Mouse (Mus musculus) testis, adult 2 months (tissue): ENCODE measurements around the gene Mcfd2. TPM values are rescaled to one million over a fixed set of nuclear protein-coding genes. Genes with fewer than 3 reads are reported as not detected.

ENCODE experiments used
- H3K27ac ChIP-seq: fragments of 200-500 bp; 2 replicates; pipeline ENCODE4 v1.5.1; 2012; ENCODE audit warnings: low read depth, low read length; ENCODE audit not compliant: control insufficient read depth, insufficient read depth
- H3K27me3 ChIP-seq: fragments of 200-500 bp; 2 replicates; pipeline ENCODE4 v1.6.1; 2012; ENCODE audit warnings: mild to moderate bottlenecking, low read length, moderate library complexity; ENCODE audit not compliant: control insufficient read depth, insufficient read depth
- H3K36me3 ChIP-seq: fragments of 200-500 bp; 2 replicates; pipeline ENCODE4 v1.6.1; 2012; ENCODE audit warnings: mild to moderate bottlenecking, low read length; ENCODE audit not compliant: control insufficient read depth, insufficient read depth
- H3K4me1 ChIP-seq: fragments of 200-500 bp; 2 replicates; pipeline ENCODE4 v1.6.1; 2012; ENCODE audit warnings: low read length; ENCODE audit not compliant: control insufficient read depth, insufficient read depth
- H3K4me3 ChIP-seq: fragments of 200-500 bp; 2 replicates; pipeline ENCODE4 v1.5.1; 2012; ENCODE audit warnings: low read depth, mild to moderate bottlenecking, low read length, moderate library complexity, mixed read lengths; ENCODE audit not compliant: control insufficient read depth
- CTCF ChIP-seq: fragments of 200-500 bp; IDR thresholded peaks from 2 replicates; pipeline ENCODE4 v1.5.1; 2012; ENCODE audit warnings: low read depth, mild to moderate bottlenecking, inconsistent platforms, low read length, moderate library complexity; ENCODE audit not compliant: control insufficient read depth, insufficient read depth, insufficient replicate concordance
- POLR2A ChIP-seq: fragments of 200-500 bp; IDR thresholded peaks from 2 replicates; pipeline ENCODE4 v1.6.1; 2012; ENCODE audit warnings: low read depth, mild to moderate bottlenecking, inconsistent platforms, low read length, moderate library complexity; ENCODE audit not compliant: control insufficient read depth
- polyA plus RNA-seq: library from polyadenylated mRNA; depleted of rRNA; stranded (reverse); fragments of >200 nt; gene quantifications from 2 replicates; pipeline ENCODE4 v1.2.3, GENCODE M21; 2012

The Mcfd2 gene
- polyA plus RNA-seq, 1 experiment = 40.4 TPM

DNA sequence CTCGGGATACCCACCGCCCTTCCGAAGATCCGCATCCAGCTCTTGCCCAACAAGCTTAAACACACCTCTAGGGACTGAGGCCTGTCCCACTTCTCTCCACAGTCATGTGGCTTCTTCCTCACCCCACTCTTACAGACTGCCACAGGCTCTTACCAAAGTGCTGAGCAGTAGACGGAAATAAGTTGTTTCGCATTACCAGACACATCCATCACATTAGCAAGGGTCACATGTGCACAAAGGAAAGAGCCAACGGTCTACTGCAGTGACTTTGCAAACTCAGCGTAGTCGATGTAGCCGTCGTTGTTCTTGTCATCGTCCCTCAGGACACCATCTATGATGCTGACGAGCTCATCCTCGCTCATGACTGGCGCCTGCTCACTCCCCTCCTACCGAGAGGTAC is 10.1 kb downstream of the Mcfd2 start:
- H3K27me3 ChIP-seq = no peaks in the 10 kb centered on the region
- peaks cover 1% of the 10 kb centered on the region for H3K36me3 ChIP-seq
- H3K27ac ChIP-seq = no peak overlapping the region
- H3K4me1 ChIP-seq = no peaks in the 10 kb centered on the region; the same call in 1 of the 2 replicates
- H3K4me3 ChIP-seq = no peak overlapping the region
- TF ChIP-seq CTCF (no peak), POLR2A (no peak)

DNA sequence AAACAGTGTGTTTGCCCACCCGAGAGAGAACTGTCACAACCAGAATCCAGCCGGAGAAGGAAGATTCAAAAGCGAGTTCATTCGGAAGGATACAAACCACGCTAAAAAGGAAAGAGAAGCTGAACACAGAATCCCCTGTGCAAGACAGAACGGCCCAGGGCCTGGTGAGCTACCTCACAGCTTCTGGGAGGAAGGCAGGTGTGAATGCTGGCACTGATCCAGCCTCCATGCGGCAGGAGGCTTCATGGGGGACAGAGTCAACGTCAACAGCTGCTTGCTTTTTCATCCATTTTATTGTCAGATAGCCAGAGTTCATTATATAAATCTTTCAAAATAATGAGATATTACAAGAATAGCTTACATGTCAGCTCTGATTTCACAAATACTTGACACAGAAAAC is 11.4 kb downstream of the Mcfd2 start:
- TF ChIP-seq POLR2A = no peak
- TF ChIP-seq CTCF = no peak
- Histone ChIP-seq H3K4me1 (no peaks in the 10 kb centered on the region; the same call in 1 of the 2 replicates), H3K27ac (no peak overlapping the region), H3K36me3 (peaks cover 1% of the 10 kb centered on the region), H3K4me3 (no peak overlapping the region), H3K27me3 (no peaks in the 10 kb centered on the region)

DNA sequence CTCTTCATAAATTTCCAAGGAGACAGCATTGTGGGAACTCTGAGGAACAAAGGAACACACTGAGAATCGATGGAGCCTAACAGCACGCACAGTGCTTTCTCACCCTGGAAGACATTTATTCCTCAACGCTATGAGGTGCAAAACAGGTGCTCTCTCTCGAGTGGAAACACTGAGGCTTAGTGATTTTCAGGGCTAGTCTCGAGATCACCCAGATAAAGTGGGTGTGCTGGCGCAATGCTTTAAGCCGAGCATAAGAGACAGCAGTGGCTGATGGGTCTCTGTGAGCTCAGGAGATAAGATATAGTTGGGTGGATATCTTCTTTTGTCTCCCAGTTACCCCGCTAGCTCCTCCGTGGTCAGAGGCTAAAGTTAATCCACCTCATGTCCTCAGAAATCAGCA is 19.6 kb downstream of the Mcfd2 start:
- no peak for TF ChIP-seq CTCF
- no peak for TF ChIP-seq POLR2A
- Histone ChIP-seq H3K27me3 (no peaks in the 10 kb centered on the region), H3K36me3 (no peaks in the 10 kb centered on the region), H3K4me3 (no peak overlapping the region), H3K27ac (no peak overlapping the region), H3K4me1 (no peaks in the 10 kb centered on the region)

DNA sequence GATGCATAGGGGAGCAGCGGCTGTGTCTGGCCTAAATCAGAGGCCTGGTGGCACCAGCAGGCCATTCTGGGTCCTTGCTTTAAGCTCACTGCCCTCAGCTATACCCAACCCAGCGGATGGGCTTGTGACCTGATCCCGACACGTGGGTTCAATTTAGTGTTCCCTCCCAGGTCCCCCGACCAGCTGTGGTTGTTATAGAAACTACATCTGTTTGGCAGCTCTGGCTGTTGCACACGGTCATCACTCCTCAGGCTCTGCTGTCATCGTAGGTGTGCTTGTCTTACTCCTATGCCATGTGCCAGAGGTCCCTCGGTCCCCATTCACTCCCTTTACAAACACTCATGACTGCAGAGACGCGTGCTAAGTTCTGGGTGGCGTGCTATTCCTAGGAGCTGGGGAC is 27.9 kb downstream of the Mcfd2 start:
- Histone ChIP-seq H3K36me3 (no peaks in the 10 kb centered on the region), H3K27me3 (no peaks in the 10 kb centered on the region), H3K4me3 (no peak overlapping the region), H3K27ac (no peak overlapping the region), H3K4me1 (no peaks in the 10 kb centered on the region)
- no peak for TF ChIP-seq CTCF
- no peak for TF ChIP-seq POLR2A

DNA sequence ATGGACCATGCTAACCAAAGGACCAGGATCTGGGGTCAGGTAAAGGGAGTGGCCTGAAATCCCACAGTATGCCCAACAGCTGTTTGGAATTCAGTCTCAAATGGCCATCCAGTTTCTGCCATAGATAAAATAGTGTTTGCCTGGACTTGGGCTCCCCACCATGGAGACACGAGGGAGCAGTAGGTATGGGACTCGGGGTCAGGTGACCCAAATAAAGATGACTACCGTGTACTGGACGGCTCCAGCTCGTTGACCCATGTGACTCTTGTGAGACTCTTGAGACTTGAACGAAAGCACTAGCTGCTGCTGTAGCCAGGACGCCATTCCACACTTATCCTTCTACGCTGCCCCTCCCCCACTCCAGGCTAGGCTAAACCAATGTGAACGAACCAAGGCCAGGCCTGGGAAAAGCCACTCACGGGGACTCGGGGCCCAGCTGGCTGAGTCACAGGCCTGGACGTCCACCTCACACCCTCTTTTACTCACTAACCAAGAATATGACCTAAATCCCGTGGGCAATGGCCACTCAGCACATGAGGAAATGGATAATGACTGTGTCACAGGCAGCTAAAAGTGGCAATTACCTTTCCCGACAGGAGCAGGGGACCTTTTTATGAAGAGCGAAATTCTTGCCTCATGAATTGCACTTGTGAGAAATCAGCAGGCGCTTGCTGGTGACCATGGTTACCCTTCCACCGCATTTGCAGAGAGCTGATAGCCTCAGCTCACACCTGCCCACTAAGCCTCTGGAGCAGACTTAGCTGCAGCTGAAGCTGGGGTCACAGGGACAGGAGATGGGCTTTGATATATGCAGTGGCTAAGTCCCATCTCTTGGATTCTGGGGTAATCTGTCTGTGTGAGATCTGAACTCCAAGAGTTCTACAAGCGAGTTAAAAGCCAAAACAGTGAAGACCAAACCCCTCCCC is 28.7 kb downstream of the Mcfd2 start:
- TF ChIP-seq POLR2A (no peak), CTCF (no peak)
- Histone ChIP-seq H3K4me1 (no peaks in the 10 kb centered on the region), H3K36me3 (no peaks in the 10 kb centered on the region), H3K27ac (no peak overlapping the region), H3K4me3 (no peak overlapping the region), H3K27me3 (no peaks in the 10 kb centered on the region)

DNA sequence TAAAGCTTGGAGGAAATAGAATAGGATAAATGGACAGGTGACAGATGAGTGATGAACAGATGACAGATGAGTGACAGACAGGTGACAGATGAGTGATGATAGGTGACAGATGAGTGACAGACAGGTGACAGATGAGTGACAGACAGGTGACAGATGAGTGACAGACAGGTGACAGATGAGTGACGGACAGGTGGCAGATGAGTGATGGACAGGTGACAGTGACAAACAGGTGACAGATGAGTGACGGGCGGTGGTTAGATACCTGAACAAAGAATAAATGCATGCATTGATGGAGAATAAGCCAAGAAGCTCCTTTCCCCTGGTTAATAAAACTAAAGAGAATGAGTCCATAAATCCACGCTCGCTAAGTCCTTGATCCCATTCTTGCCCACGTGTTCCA is 30.7 kb downstream of the Mcfd2 start:
- Histone ChIP-seq H3K27me3 (no peaks in the 10 kb centered on the region), H3K36me3 (no peaks in the 10 kb centered on the region), H3K4me1 (no peaks in the 10 kb centered on the region), H3K4me3 (no peak overlapping the region), H3K27ac (no peak overlapping the region)
- TF ChIP-seq POLR2A = no peak
- TF ChIP-seq CTCF = no peak

DNA sequence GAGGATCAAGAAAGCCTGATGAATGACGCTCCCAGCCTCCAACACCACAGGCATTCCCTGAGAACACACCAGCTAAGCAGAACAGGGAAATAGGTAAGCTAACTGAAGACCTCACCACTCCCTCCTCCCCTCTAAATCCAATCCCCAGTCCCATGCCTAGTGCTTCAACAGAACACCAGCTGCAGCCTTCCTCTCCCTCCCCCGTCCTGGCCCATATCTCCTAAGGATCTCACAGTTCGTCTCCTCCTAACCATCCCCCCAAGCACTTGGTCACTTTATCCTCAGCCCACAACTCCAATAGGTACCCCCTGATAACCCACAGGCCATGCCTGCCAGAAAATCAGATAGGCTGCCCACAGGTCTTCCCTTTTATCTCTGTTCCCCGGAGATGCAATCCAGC is 37.9 kb downstream of the Mcfd2 start:
- Histone ChIP-seq H3K27me3 (no peaks in the 10 kb centered on the region), H3K4me3 (no peak overlapping the region), H3K36me3 (no peaks in the 10 kb centered on the region), H3K4me1 (no peaks in the 10 kb centered on the region), H3K27ac (no peak overlapping the region)
- no peak for TF ChIP-seq POLR2A
